Mouse (Mus musculus): ENCODE data around the gene Zfp146. TPM values are rescaled to one million over a fixed set of nuclear protein-coding genes. Genes with fewer than 3 reads are reported as not detected.
"Not testable (repeated sequence)": the region's sequence is repeated elsewhere in the genome, so short reads cannot be mapped to it uniquely, and the experiment has no call there.

The Zfp146 gene
- total RNA-seq, 2 experiments from 2014 or later: 48.4 to 48.7 TPM

GRCm38 (mm10) chr7:30132396-30132795 is 37.2 kb downstream of the Zfp146 start:
- DNase-seq (ENCODE audit: low spot score in 2 of 2): no peak

GRCm38 (mm10) chr7:30129900-30130299 is 39.6 kb downstream of the Zfp146 start:
- DNase-seq (ENCODE audit: low spot score in 2 of 2): no peak

GRCm38 (mm10) chr7:30122188-30122530 is 47.4 kb downstream of the Zfp146 start:
- DNase-seq (ENCODE audit: low spot score in 2 of 2): no peak

GRCm38 (mm10) chr7:30121308-30122187 is 48.0 kb downstream of the Zfp146 start, which contains the start of gene Zfp382:
Zfp382 (plus strand) TSS chr7:30121942.
- peak; percentile 91 to 94 for DNase-seq (ENCODE audit: low spot score in 2 of 2)

GRCm38 (mm10) chr7:30117935-30118334 is 51.6 kb downstream of the Zfp146 start:
- not testable (repeated sequence) for DNase-seq (ENCODE audit: low spot score in 2 of 2)

GRCm38 (mm10) chr7:30116076-30116475 is 53.5 kb downstream of the Zfp146 start:
- DNase-seq (ENCODE audit: low spot score in 2 of 2): no peak

Other genes starting within 250 kb of the Zfp146 start
- 10 to 100 TPM; 14.9 to 18.5 TPM for gene Zfp74, start 215.7 kb downstream of the Zfp146 start, total RNA-seq (2021)
- gene Zfp568, start 185.8 kb downstream of the Zfp146 start, total RNA-seq (2021): 1 to 10 TPM; 4.5 to 4.7 TPM
- 1 to 10 TPM; 7.6 to 7.7 TPM for gene Zfp14, start 118.4 kb downstream of the Zfp146 start, total RNA-seq (2021)
- gene Zfp82, start 96.8 kb downstream of the Zfp146 start, total RNA-seq (2021): 1 to 10 TPM; 4.1 to 6.0 TPM
- 1 to 10 TPM in 1 of 2 experiments, not detected in 1; 1.5 TPM for gene Gm26920, start 79.3 kb downstream of the Zfp146 start, total RNA-seq (2021)
- 1 to 10 TPM; 5.6 to 7.7 TPM for gene Zfp566, start 79.2 kb downstream of the Zfp146 start, total RNA-seq (2021)
- 10 to 100 TPM; 64.8 to 75.6 TPM for gene Zfp260, start 75.0 kb downstream of the Zfp146 start, total RNA-seq (2021)
- 10 to 100 TPM; 31.3 to 36.0 TPM for gene Zfp382, start 47.8 kb downstream of the Zfp146 start, total RNA-seq (2021)
- 1 to 10 TPM; 4.7 to 5.8 TPM for gene Cox7a1, start 14.4 kb upstream of the Zfp146 start, total RNA-seq (2021)
- gene Capns1, start 29.1 kb upstream of the Zfp146 start, total RNA-seq (2021): 100 to 1,000 TPM; 174 to 176 TPM
- 10 to 100 TPM; 58.0 to 60.0 TPM for gene Polr2i, start 62.2 kb upstream of the Zfp146 start, total RNA-seq (2021)
- 100 to 1,000 TPM; 127 to 141 TPM for gene Tbcb, start 62.5 kb upstream of the Zfp146 start, total RNA-seq (2021)
- gene Ovol3, start 66.0 kb upstream of the Zfp146 start, total RNA-seq (2021): not detected
- gene Thap8, start 110.3 kb upstream of the Zfp146 start, total RNA-seq (2021): under 1 TPM; 0.26 to 0.37 TPM
- 1 to 10 TPM; 1.1 to 1.9 TPM for gene Wdr62, start 110.7 kb upstream of the Zfp146 start, total RNA-seq (2021)
- 100 to 1,000 TPM; 443 to 457 TPM for gene Clip3, start 122.0 kb upstream of the Zfp146 start, total RNA-seq (2021)
- gene Alkbh6, start 139.0 kb upstream of the Zfp146 start, total RNA-seq (2021): 10 to 100 TPM; 67.0 to 68.5 TPM
- gene Syne4, start 145.1 kb upstream of the Zfp146 start, total RNA-seq (2021): 10 to 100 TPM; 13.8 to 15.6 TPM
- gene E130208F15Rik, start 152.0 kb upstream of the Zfp146 start, total RNA-seq (2021): under 1 TPM; 0.35 to 0.56 TPM
- 1 to 10 TPM; 6.4 to 7.5 TPM for gene Sdhaf1, start 154.1 kb upstream of the Zfp146 start, total RNA-seq (2021)
- gene Lrfn3, start 193.0 kb upstream of the Zfp146 start, total RNA-seq (2021): 10 to 100 TPM; 33.5 to 36.4 TPM
- 10 to 100 TPM; 29.8 to 30.7 TPM for gene Tyrobp, start 244.0 kb upstream of the Zfp146 start, total RNA-seq (2021)

All from left cerebral cortex, adult 18-20 months (tissue).